Mouse (Mus musculus) heart, postnatal 36 days (tissue): ENCODE results near the gene Cenpp. TPM values are rescaled to one million over a fixed set of nuclear protein-coding genes. Genes with fewer than 3 reads are reported as not detected.
A peak's percentile ranks its signal among the peaks of the same experiment; 100 is the strongest.

ENCODE experiments used
- DNase-seq, 2 experiments: peaks; one replicate each; pipeline ENCODE4 v3.0.0; 2021 to 2022
- intact Hi-C: fragments of 180-260 bp; cut with DNase I; formaldehyde crosslinking; loops from one replicate; pipeline ENCODE4 v1.15.1; 2025
- total RNA-seq, 2 experiments: library from RNA; stranded (reverse); gene quantifications; 2 replicates each; pipeline ENCODE4 v1.2.3; 2021

The Cenpp gene
- total RNA-seq, 2 experiments from 2014 or later, result 1.8 to 3.1 TPM

- DNase-seq, result no peak
- intact Hi-C loops, result no loop called here
These were observed 108.3 kb downstream of the Cenpp start, which contains the start of gene Aspn for GRCm38 (mm10) chr13:49544279-49544678. TSS of gene Aspn (plus strand) at chr13:49544443.

- DNase-seq, result no peak
- intact Hi-C loops, result no loop called here
These were observed 113.9 kb downstream of the Cenpp start for GRCm38 (mm10) chr13:49538693-49539092.

GRCm38 (mm10) chr13:49536946-49537345 lies 115.6 kb downstream of the Cenpp start:
- DNase-seq, result no peak
- intact Hi-C loops, result no loop called here

- intact Hi-C loops, result no loop called here
These were observed 121.9 kb downstream of the Cenpp start for GRCm38 (mm10) chr13:49530636-49531035.

GRCm38 (mm10) chr13:49526235-49526634 lies 126.3 kb downstream of the Cenpp start:
- DNase-seq, result no peak
- intact Hi-C loops, result no loop called here

More at GRCm38 (mm10) chr13:49530636-49531035, 121.9 kb downstream of the Cenpp start:
- DNase-seq, result no peak

- intact Hi-C loops, result loop anchor here (5.0 kb wide), 1 partner anchor 66 kb away; no protein-coding TSS in a partner anchor
- no peak for DNase-seq
These were observed 133.8 kb downstream of the Cenpp start for GRCm38 (mm10) chr13:49518761-49519160.

GRCm38 (mm10) chr13:49507176-49507575 lies 145.4 kb downstream of the Cenpp start:
- intact Hi-C loops, result no loop called here
- no peak for DNase-seq

- peak in 1 of 2 experiments; percentile 19 for DNase-seq
- intact Hi-C loops, result loop anchor here (2.0 kb wide), 1 partner anchor 45 kb away; no protein-coding TSS in a partner anchor
These were observed 146.8 kb downstream of the Cenpp start for GRCm38 (mm10) chr13:49505776-49506175.

GRCm38 (mm10) chr13:49504510-49504909 lies 148.1 kb downstream of the Cenpp start, which contains the start of gene Ecm2:
TSS of gene Ecm2 (plus strand) at chr13:49504810.
- intact Hi-C loops, result loop anchor here (2.0 kb wide), 1 partner anchor 44 kb away; no protein-coding TSS in a partner anchor
- DNase-seq, result no peak

- DNase-seq, result no peak
- intact Hi-C loops, result no loop called here
These were observed 159.9 kb downstream of the Cenpp start, which contains the start of gene Tes3-ps for GRCm38 (mm10) chr13:49492376-49493368. TSS of gene Tes3-ps (plus strand) at chr13:49493318.

GRCm38 (mm10) chr13:49485388-49485787 lies 167.2 kb downstream of the Cenpp start:
- no peak for DNase-seq
- intact Hi-C loops, result no loop called here

GRCm38 (mm10) chr13:49480551-49480950 lies 172.0 kb downstream of the Cenpp start:
- intact Hi-C loops, result loop anchor here (2.0 kb wide), 1 partner anchor 22 kb away; no protein-coding TSS in a partner anchor
- peak in 1 of 2 experiments; percentile 58 for DNase-seq

- intact Hi-C loops, result loop anchor here (2.0 kb wide), 1 partner anchor 23 kb away; no protein-coding TSS in a partner anchor
- peak; percentile 82 to 87 for DNase-seq
These were observed 172.5 kb downstream of the Cenpp start for GRCm38 (mm10) chr13:49480057-49480456.

- intact Hi-C loops, result no loop called here
- peak; percentile 58 to 67 for DNase-seq
These were observed 173.2 kb downstream of the Cenpp start for GRCm38 (mm10) chr13:49479399-49479798.

GRCm38 (mm10) chr13:49478851-49479374 lies 173.7 kb downstream of the Cenpp start:
- no peak for DNase-seq
- intact Hi-C loops, result no loop called here

- intact Hi-C loops, result no loop called here
- no peak for DNase-seq
These were observed 174.7 kb downstream of the Cenpp start for GRCm38 (mm10) chr13:49477887-49478286.

GRCm38 (mm10) chr13:49472676-49473005 lies 179.9 kb downstream of the Cenpp start:
- intact Hi-C loops, result no loop called here
- DNase-seq, result no peak

GRCm38 (mm10) chr13:49471981-49472675 lies 180.5 kb downstream of the Cenpp start:
- DNase-seq, result no peak
- intact Hi-C loops, result no loop called here

- peak; percentile 62 to 65 for DNase-seq
- intact Hi-C loops, result no loop called here
These were observed 181.8 kb downstream of the Cenpp start for GRCm38 (mm10) chr13:49470806-49471205.

- DNase-seq, result no peak
- intact Hi-C loops, result no loop called here
These were observed 182.3 kb downstream of the Cenpp start for GRCm38 (mm10) chr13:49470319-49470718.

GRCm38 (mm10) chr13:49469002-49469401 lies 183.6 kb downstream of the Cenpp start:
- intact Hi-C loops, result no loop called here
- no peak for DNase-seq
